Mouse (Mus musculus) leukemia stem cell, adult 10-12 weeks (primary cell): ENCODE data around the gene Gpr1. TPM values are rescaled to one million over a fixed set of nuclear protein-coding genes. Genes with fewer than 3 reads are reported as not detected.

ENCODE experiments used
- polyA plus RNA-seq: library from polyadenylated mRNA; stranded (reverse); fragments of >175 nt; gene quantifications from 2 replicates; pipeline ENCODE4 v1.2.3, GENCODE M21; 2012; ENCODE audit warnings: low replicate concordance

Gene Gpr1
- not detected in 2 replicates for polyA plus RNA-seq

GRCm38 (mm10) chr1:63214271-63214558 lies at the start of gene Gpr1:
TSS of gene Gpr1 (minus strand) at chr1:63214543.

GRCm38 (mm10) chr1:63176604-63177421 lies 37.5 kb downstream of the Gpr1 start, which contains the start of the genes Eef1b2 and Ndufs1:
TSS of gene Eef1b2 (plus strand) at chr1:63176825.
TSS of gene Ndufs1 (minus strand) at chr1:63176833.

Other genes with a start within 250 kb of the Gpr1 start
- gene Ino80d, start 99.9 kb downstream of the Gpr1 start, polyA plus RNA-seq, result 4.9 and 5.7 TPM in 2 replicates
- 26.3 and 375 TPM in 2 replicates for gene Eef1b2, start 37.7 kb downstream of the Gpr1 start, polyA plus RNA-seq
- gene Ndufs1, start 37.7 kb downstream of the Gpr1 start, polyA plus RNA-seq, result 7.0 and 47.8 TPM in 2 replicates
- not detected in 2 replicates for gene Zdbf2, start 58.7 kb upstream of the Gpr1 start, polyA plus RNA-seq
- 2.0 and 4.3 TPM in 2 replicates for gene Adam23, start 231.3 kb upstream of the Gpr1 start, polyA plus RNA-seq